Mouse (Mus musculus) kidney, postnatal 0 days (tissue): ENCODE results near the gene Gys2. TPM values are rescaled to one million over a fixed set of nuclear protein-coding genes. Genes with fewer than 3 reads are reported as not detected.
A peak's percentile ranks its signal among the peaks of the same experiment; 100 is the strongest.
"Not testable (repeated sequence)": the region's sequence is repeated elsewhere in the genome, so short reads cannot be mapped to it uniquely, and the experiment has no call there.

ENCODE experiments used
- ATAC-seq: fragments of 200-750 bp; cut with Nextera tagmentation; replicated peaks from 2 replicates; pipeline ENCODE4 v1.8.0; 2017; ENCODE audit warnings: low read depth, moderate number of reproducible peaks, moderate TSS enrichment, moderate library complexity; ENCODE audit not compliant: low FRiP score
- DNase-seq: peaks from one replicate; pipeline ENCODE4 v3.0.0-alpha.2; 2016; ENCODE audit warnings: low spot score
- H3K27ac ChIP-seq: fragments of 300-500 bp; sonication (generic); 2 replicates; pipeline ENCODE4 v1.5.1; 2014; ENCODE audit warnings: mild to moderate bottlenecking
- H3K27me3 ChIP-seq: fragments of 300-500 bp; sonication (generic); 2 replicates; pipeline ENCODE4 v1.6.1; 2014; ENCODE audit warnings: low read length, mixed read lengths; ENCODE audit not compliant: insufficient read depth
- H3K36me3 ChIP-seq: fragments of 300-500 bp; sonication (generic); 2 replicates; pipeline ENCODE4 v1.6.1; 2014; ENCODE audit warnings: low read length, mixed read lengths; ENCODE audit not compliant: insufficient read depth
- H3K4me1 ChIP-seq: fragments of 300-500 bp; sonication (generic); replicated peaks from 2 replicates; pipeline ENCODE4 v1.6.1; 2014; ENCODE audit warnings: antibody characterized with exemption, low read length, mixed read lengths; ENCODE audit not compliant: insufficient read depth
- H3K4me2 ChIP-seq: fragments of 300-500 bp; sonication (generic); 2 replicates; pipeline ENCODE4 v1.6.1; 2014; ENCODE audit warnings: mild to moderate bottlenecking, low read length, moderate library complexity, mixed read lengths
- H3K4me3 ChIP-seq: fragments of 300-500 bp; sonication (generic); replicated peaks from 2 replicates; pipeline ENCODE4 v1.5.1; 2014; ENCODE audit warnings: low read depth, low read length
- H3K9ac ChIP-seq: fragments of 300-500 bp; sonication (generic); 2 replicates; pipeline ENCODE4 v1.6.1; 2014; ENCODE audit warnings: low read depth, low read length
- H3K9me3 ChIP-seq: fragments of 300-500 bp; sonication (generic); replicated peaks from 2 replicates; pipeline ENCODE4 v1.6.1; 2016; ENCODE audit warnings: low read length, inconsistent platforms, mixed read lengths
- CTCF ChIP-seq: IDR thresholded peaks from 2 replicates; pipeline ENCODE4 v1.5.1; 2016; ENCODE audit warnings: antibody characterized with exemption, low read depth, mild to moderate bottlenecking, moderate library complexity
- WGBS: fragments of 180-500 bp; shearing (Covaris S2); extraction: QIAGEN DNeasy Blood & Tissue Kit; methylation state at CpG from one replicate; pipeline ENCODE4 v1.1.7; 2014; 5-methylcytosine and 5-hydroxymethylcytosine counted together
- polyA plus RNA-seq: library from polyadenylated mRNA; unstranded; fragments of >200 nt; fragmentation: Nextera tagmentation; extraction: Ambion mirVana; gene quantifications from 2 replicates; pipeline ENCODE4 v1.2.1, GENCODE M21; 2015

Gene Gys2
- not detected in 2 replicates for polyA plus RNA-seq

GRCm38 (mm10) chr6:142472801-142473203 lies at the start of gene Gys2:
TSS of gene Gys2 (minus strand) at chr6:142473109.
- no peaks in the 10 kb centered on the region for H3K27me3 ChIP-seq
- DNase-seq (no peak), ATAC-seq (no peak)
- WGBS = 56% methylated on average over 4 of the region's 4 CpGs
- no peaks in the 10 kb centered on the region for H3K36me3 ChIP-seq
- no peak within 1 kb of the TSS for H3K4me2 ChIP-seq
- no peak within 1 kb of the TSS for H3K4me3 ChIP-seq
- no peaks in the 10 kb centered on the region for H3K9me3 ChIP-seq
- H3K4me1 ChIP-seq = no peaks in the 10 kb centered on the region
- no peak within 1 kb of the TSS for H3K9ac ChIP-seq
- TF ChIP-seq CTCF = no peak
- H3K27ac ChIP-seq = no peak within 1 kb of the TSS

DNA sequence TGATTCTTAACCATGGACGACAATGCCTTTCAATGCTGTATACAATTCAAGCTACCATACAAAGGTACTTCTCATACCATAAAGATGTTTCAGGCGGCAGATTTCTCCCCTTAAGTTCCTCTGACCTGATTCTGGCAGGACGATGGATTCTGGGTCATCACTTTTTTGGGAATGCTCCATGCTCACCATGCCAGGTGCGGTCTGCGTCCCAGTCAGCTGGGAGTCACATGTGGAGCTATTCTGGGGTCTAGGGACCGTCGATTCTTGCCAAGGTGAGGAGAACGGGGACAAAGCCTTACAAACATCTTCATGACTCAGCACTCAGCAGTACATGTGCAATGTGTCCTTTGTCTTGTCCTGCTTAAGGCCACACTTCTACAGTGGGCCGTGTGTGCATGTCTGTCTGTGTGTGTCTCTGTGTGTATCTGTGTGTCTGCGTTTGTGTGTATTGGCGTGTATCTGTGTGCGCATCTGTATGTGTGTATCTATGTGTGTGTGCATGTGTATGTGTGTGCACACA lies 48.7 kb upstream of the Gys2 start:
- Histone ChIP-seq H3K4me3 (no peak overlapping the region), H3K9me3 (no peaks in the 10 kb centered on the region), H3K4me1 (no peaks in the 10 kb centered on the region), H3K9ac (no peak overlapping the region), H3K4me2 (no peak overlapping the region), H3K36me3 (no peaks in the 10 kb centered on the region), H3K27ac (no peak overlapping the region), H3K27me3 (no peaks in the 10 kb centered on the region)
- 85% methylated on average over 12 of the region's 12 CpGs for WGBS
- no peak for TF ChIP-seq CTCF
- ATAC-seq (no peak), DNase-seq (no peak)

DNA sequence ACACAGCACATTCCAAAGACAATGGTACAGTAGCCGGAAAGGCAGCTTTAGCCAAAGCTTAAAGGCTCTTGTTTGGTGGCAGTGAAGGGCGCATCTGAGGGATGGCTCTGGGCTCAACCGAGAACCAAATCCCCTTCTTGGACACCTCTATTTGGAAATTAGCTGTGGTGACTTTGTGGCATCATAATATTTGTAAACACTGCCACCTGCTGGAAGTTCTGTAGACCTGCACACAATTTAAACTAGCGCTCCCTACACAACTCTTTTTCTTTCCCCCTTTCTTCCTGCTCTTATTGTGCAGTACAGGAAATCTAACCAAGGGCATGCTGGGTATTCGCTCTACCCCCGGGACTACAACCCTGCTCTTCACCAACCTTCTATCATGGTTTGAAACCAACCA lies 46.2 kb upstream of the Gys2 start:
- Histone ChIP-seq H3K4me2 (no peak overlapping the region), H3K4me3 (no peak overlapping the region), H3K27ac (no peak overlapping the region), H3K36me3 (no peaks in the 10 kb centered on the region), H3K27me3 (no peaks in the 10 kb centered on the region), H3K4me1 (no peaks in the 10 kb centered on the region), H3K9ac (no peak overlapping the region), H3K9me3 (no peaks in the 10 kb centered on the region)
- DNase-seq (peak; percentile 87), ATAC-seq (peak; percentile 34; the same call in 1 of the 2 replicates)
- WGBS = 15% methylated on average over 6 of the region's 6 CpGs
- peak; percentile 86 for TF ChIP-seq CTCF

- not testable (repeated sequence) for H3K27me3 ChIP-seq, H3K4me3 ChIP-seq, H3K36me3 ChIP-seq, ATAC-seq, H3K4me2 ChIP-seq, H3K9ac ChIP-seq, DNase-seq, H3K27ac ChIP-seq, H3K9me3 ChIP-seq
- 78% methylated on average over 9 of the region's 9 CpGs for WGBS
- H3K4me1 ChIP-seq = peaks cover 13% of the 10 kb centered on the region
These were observed 42.5 kb upstream of the Gys2 start for GRCm38 (mm10) chr6:142515379-142515778.

- Histone ChIP-seq H3K4me3 (no peak overlapping the region), H3K4me1 (peaks cover 13% of the 10 kb centered on the region), H3K4me2 (no peak overlapping the region), H3K9ac (no peak overlapping the region), H3K36me3 (no peaks in the 10 kb centered on the region), H3K9me3 (no peaks in the 10 kb centered on the region), H3K27me3 (no peaks in the 10 kb centered on the region), H3K27ac (no peak overlapping the region)
- TF ChIP-seq CTCF = peak; percentile 63
- no peak for ATAC-seq
- peak; percentile 64 for DNase-seq
- 5% methylated on average over 10 of the region's 10 CpGs for WGBS
These were observed 42.0 kb upstream of the Gys2 start for GRCm38 (mm10) chr6:142514912-142515311.

DNA sequence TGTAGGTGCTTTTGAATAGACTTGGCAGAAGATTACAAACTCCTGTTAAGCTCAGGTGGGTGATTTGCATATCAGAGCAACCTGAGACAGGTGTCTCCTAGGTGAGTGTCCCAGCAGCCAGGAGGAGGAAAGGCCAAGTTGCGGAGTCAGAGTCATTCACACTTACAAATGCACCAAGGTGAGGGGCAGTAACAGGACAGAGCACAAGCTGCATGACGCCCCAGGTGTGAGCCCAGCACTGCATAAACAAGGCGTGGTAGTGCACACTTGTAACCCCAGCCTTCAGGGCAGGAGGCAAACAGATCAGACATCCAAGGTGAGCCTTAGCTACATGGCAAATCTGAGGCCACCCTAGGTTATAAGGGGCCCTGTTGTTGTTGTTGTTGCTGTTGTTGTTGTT lies 40.0 kb upstream of the Gys2 start:
- ATAC-seq = no peak
- WGBS = 58% methylated on average over 3 of the region's 3 CpGs

More for the DNA sequence above, 40.0 kb upstream of the Gys2 start:
- Histone ChIP-seq H3K4me3 (no peak overlapping the region), H3K9ac (no peak overlapping the region), H3K4me1 (peaks cover 18% of the 10 kb centered on the region), H3K27ac (no peak overlapping the region), H3K36me3 (no peaks in the 10 kb centered on the region), H3K27me3 (no peaks in the 10 kb centered on the region), H3K9me3 (no peaks in the 10 kb centered on the region), H3K4me2 (no peak overlapping the region)
- TF ChIP-seq CTCF = no peak
- DNase-seq = no peak
